Mouse (Mus musculus) thymus, postnatal 0 days (tissue): ENCODE data around the gene Pdp2. TPM values are rescaled to one million over a fixed set of nuclear protein-coding genes. Genes with fewer than 3 reads are reported as not detected.
"Not testable (repeated sequence)": the region's sequence is repeated elsewhere in the genome, so short reads cannot be mapped to it uniquely, and the experiment has no call there.

Experiments
- DNase-seq: peaks from one replicate; pipeline ENCODE4 v3.0.0-alpha.2; 2015; ENCODE audit warnings: low spot score
- polyA plus RNA-seq: library from polyadenylated mRNA; unstranded; fragments of >200 nt; fragmentation: Nextera tagmentation; extraction: Ambion mirVana; gene quantifications from 2 replicates; pipeline ENCODE4 v1.2.1, GENCODE M21; 2015

Pdp2 gene
- polyA plus RNA-seq, 1 experiment from 2014 or later = 12.3 TPM

GRCm38 (mm10) chr8:104630981-104631663, 39.9 kb downstream of the Pdp2 start, which contains the start of gene Rrad:
Rrad (minus strand) TSS chr8:104631327.
- DNase-seq = peak; percentile 83

DNA sequence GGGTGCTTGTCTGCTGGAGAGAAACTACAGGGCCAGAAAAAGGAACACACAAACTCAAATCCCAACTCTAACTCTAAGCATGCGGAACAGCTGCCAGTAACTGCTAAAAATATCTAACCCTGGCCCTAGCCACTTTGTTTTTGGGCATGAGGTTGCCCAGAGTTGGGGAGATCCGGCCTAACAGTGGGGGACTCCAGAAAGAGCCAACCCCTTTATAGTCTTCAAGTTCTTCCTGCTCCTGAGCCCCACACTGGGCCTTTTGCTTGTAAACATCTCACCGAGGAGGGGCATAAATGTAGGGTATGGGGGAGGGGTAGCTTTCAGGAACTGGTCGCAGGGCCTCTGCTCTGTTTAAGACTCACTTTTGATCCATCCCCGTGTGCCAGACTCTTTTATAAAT, 40.7 kb downstream of the Pdp2 start:
- peak; percentile 18 for DNase-seq

GRCm38 (mm10) chr8:104632486-104632885, 41.2 kb downstream of the Pdp2 start:
- no peak for DNase-seq

DNA sequence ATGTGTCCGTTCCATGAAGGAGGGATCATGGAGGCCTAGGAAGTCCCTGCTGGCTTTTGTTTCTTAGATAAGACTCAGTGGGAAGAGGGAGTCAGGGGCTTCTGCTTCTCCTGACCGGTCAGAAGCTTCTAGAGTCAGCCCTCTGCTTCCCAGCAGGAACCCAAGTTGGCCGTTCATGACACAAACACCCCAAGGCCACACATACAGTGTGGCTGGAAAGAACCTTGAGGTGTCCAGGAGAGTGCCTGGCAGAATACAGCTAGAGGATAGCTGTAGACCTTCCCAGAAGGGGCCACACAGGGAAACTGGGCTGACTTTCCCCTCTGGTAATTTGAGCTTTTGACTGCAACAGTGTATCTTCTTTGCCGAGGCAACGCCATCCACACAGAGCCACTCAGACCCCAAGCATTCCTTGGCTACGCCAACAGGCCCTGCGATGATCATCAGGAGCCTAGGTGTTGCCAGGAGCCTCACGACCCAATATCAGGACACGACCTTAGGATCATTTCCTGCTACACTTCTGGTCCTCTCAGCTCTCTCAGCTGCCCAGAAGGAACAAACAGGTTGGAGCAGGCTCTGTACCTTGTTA, 42.0 kb downstream of the Pdp2 start:
- DNase-seq = no peak

- no peak for DNase-seq
These were observed 43.9 kb downstream of the Pdp2 start for GRCm38 (mm10) chr8:104635004-104635710.

DNA sequence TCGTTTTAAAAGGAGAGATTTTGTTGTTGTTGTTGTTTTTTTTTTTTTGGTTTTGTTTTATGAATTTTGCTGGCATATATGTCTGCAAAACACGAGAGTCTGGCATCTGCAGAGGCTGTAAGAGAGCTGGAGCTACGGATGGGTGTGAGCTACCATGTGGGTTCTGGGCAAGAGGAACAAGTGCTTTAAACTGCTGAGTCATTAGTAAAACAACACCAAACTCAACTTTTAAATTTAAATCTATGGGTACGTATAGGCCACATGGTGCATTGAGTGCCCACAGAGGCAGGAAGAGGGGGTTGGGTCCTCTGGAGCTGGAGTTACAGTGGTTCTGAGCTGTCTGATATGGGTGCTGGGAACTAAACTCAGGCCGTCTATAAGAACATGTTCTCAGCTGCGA, 46.8 kb downstream of the Pdp2 start:
- DNase-seq = no peak

DNA sequence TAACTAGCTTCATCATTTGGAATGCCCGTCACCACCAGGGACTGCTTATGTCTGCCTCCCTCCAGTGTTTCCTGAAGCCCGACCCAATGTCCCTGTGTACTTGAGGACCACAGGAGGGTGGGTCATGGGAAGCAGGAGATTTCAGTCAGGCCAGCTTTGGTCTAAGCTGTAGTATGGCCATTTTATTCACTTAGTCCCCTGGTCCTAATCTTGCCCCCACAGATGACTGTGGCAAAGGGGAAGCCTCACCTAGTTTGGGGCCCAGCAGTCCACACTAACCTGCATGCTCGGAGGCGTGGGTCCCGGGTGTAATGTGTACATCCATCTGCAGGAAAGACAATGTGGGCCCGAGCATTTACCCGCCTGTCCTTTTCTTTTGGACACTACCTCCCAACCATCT, 49.0 kb downstream of the Pdp2 start:
- no peak for DNase-seq

GRCm38 (mm10) chr8:104640831-104641370, 49.6 kb downstream of the Pdp2 start:
- no peak for DNase-seq

DNA sequence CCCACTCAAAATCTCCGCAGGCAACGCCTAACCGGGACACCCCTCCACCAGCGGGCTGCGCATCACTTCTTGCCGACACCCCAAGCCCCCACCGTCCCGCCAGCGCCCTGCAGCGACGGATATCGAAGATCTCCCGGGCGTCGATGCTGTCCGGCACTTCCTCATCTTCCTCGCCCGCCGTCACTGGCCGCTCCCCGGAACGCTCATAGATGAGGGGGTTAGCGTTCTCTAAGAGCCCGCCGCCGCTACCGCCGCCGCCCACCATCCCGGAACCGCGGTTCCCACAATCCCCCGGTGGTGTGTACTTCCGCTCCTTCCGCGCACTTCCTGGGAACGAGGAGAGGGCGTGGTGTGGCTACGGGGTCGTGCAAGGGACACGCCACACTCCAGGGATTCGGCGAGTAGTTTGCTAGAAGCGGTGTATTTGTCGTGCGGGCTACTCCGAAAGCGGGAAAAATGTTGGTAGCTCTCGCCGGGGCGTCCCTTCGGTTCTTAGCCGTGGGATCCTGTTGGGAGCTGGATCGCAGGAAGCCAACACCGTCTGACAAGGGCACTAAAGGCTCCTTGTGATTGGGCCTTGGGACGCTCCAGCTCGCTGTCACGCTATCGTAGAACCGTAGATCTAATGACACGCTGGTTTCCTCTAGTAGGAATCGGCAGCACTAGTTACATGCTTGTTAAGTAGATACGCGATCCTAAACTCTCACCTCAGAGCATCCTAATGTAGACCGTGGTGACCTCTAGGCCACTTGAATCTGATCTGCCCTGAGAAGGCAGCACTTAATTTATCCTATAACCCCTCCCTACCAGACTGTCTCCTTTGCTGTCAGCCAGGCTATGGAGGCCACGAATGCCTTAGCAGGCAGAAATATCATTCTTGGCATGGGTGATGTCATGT, 50.4 kb downstream of the Pdp2 start, which contains the start of gene Ciao2b:
Gene Ciao2b (minus strand): TSS at position 540 of the 898 bp plus-strand sequence.
- peak; percentile 85 for DNase-seq

DNA sequence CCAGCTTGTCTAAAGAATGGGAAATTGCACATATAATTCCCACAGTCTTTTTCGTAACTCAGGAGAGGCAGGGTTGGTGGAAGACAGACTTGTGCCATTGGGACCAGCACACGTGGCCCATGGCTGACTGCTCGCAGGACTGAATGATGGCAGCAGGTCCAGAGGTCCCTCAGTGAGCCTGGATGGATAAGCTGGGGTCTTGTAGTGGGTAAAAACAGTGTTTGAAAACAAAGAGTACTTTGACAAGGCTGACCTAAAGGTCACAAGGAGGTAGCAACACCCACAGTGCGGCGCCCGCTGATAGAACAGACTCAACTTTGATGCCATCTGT, 51.0 kb downstream of the Pdp2 start:
- DNase-seq = no peak

DNA sequence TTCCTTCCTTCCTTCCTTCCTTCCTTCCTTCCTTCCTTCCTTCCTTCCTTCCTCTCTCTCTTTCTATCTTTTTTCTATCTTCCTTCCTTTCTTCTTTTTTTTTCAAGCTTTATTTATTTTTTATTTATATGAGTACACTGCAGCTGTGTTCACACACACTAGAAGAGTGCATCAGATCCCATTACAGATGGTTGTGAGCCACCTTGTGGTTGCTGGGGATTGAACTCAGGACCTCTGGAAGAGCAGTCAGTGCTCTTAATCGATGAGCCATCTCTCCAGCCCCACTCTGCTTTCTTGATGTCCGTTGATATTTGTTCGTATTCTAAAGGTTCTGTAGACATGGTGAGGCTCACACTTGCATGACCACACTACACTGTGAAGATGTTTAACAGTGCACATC, 52.9 kb downstream of the Pdp2 start:
- DNase-seq = not testable (repeated sequence)

Other genes with a start within 250 kb of the Pdp2 start
- gene Cmtm4, start 195.6 kb upstream of the Pdp2 start, polyA plus RNA-seq = 0.73 and 0.86 TPM in 2 replicates
- 23.6 and 27.0 TPM in 2 replicates for gene Dync1li2, start 148.4 kb upstream of the Pdp2 start, polyA plus RNA-seq
- 0.14 and 0.27 TPM in 2 replicates for gene Terb1, start 81.5 kb upstream of the Pdp2 start, polyA plus RNA-seq
- gene Nae1, start 56.8 kb upstream of the Pdp2 start, polyA plus RNA-seq = 62.8 and 68.9 TPM in 2 replicates
- gene Car7, start 56.8 kb upstream of the Pdp2 start, polyA plus RNA-seq = 1.6 and 2.2 TPM in 2 replicates
- 0.17 and 0.23 TPM in 2 replicates for gene Cdh16, start 32.9 kb downstream of the Pdp2 start, polyA plus RNA-seq
- 12.1 and 13.3 TPM in 2 replicates for gene Rrad, start 39.9 kb downstream of the Pdp2 start, polyA plus RNA-seq
- gene Ciao2b, start 50.5 kb downstream of the Pdp2 start, polyA plus RNA-seq = 106 and 115 TPM in 2 replicates
- 0.12 and 0.15 TPM in 2 replicates for gene Ces2a, start 142.6 kb downstream of the Pdp2 start, polyA plus RNA-seq
- gene Ces2b, start 240.1 kb downstream of the Pdp2 start, polyA plus RNA-seq = 0.26 TPM in 1 of 2 replicates, not detected in the other